Mouse (Mus musculus) thymus, postnatal 10 days (tissue): ENCODE data around the gene Hoga1.

ENCODE experiments used
- DNase-seq, 2 experiments: peaks; one replicate each; pipeline ENCODE4 v3.0.0; 2021; ENCODE audit warnings: low spot score in 2 of 2

Hoga1 gene

DNA sequence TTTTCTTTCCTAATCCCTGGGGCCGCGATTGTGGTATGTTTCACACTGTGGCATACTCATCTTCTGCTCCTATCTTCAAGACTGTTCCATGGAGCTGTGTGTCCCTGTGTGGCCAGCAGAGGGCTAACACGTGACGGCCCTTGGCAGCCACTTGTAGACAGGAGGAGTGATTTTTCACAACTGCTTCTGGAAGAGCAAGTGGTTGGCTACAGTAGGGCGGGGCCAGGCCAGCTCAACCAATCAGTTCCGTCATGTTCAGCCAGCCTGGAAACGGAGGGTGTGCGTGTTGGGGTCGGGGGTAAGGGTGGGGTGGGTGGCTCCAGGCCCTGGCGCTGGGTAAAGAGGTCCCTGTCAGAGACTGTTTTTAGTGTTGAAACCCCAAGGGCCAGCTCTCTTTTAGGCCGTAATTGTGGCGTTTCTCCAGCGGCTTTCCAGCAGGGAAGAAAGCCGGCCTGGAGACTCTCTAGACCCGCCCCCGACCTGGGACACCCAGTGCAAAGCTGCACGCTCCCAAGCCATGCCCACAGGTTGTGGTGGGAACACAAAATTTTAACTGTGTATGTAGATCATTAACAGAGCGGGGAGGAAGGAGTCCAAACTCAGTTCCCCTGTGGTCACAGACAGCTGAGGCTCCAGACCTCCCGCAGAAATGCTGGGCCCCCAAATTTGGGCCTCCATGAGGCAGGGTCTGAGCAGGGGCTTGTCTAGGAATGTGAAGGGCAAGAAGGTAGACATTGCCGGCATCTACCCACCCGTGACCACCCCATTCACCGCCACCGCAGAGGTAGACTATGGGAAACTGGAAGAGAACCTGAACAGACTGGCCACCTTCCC, at the start of gene Hoga1:
Gene Hoga1, plus strand, starts transcription at position 342 of the 834 bp plus-strand sequence.
- peak; percentile 52 to 65 for DNase-seq

DNA sequence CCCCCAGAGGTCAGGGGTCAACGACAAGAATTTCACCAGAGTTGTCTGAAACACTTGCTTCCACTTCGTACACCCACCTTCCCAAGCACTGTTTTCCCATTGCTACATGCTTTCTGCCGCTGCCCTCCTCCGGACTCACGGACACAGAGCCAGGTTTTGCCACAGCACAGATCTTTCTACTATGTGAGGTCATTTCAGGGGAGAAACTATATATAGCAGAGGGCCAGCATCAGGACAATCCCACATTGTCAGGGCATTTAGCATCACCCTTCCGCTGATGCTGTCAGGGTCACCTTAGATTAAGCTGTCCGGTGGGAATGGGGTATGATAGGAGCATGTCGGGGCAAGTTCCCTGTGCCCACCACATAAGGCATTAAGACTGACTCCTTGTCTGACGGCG, 48.3 kb upstream of the Hoga1 start:
- no peak for DNase-seq

DNA sequence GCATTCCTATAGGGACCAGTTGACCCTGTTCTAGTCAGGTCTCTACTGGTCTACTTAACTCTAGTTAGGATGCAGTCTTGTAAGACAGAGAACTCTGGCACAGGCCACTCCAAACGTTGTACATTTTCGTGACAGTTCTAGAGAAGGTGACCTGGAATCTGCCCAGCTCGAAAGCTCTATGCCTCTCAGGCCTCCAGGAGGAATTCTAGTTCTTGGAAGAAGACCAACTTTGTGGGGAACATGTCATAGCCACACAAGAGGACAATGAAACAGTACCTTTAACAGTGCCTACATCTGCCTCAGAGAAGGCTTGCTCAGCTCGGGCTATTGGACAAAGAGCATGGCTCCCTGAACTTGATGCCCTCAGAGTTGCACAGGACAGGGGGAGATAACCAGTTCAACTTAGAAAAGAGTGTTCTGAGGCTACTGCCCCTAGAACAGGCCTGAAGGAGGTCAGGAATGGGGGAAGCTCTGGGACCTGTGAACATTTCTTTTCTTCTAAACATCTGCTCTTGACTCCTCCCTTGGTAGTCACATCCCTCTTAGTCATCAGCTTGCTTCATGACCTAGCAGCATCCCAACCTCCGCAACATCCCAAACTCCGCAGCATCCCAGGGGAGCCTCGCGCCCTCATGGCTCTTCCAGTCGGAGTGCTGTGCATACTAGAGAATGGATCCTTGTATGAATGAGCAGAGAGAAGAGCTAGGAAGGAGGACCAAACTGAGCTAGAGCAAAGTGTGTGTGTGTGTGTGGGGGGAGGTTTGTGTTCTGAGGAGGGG, 46.5 kb upstream of the Hoga1 start:
- DNase-seq, result no peak

DNA sequence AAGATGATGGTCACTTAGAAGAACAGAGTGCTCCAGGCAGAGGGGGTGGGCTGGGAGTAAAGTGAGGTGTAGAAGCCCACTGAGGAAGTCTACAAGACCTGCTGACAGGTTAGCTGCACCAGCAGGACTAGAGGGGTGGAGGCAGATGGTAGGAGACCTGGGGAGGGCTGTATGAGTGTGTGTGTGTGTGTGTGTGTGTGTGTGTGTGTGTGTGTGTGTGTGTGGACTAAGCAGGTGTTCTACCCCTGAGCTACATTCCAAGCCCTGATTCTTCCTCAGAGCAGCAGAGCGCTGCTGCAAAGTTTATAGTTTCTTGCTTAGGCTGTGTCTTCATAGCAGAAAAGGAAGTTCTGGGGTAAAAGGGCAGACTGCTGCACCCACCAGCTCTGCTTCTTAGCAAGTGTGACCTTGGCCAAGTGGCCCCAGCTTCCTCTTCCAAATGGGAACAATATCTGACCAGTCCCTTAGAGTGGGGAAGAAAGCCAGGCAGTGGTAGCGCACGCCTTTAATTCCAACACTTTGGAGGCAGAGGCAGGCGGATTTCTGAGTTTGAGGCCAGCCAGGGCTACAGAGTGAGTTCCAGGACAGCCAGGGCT, 45.6 kb upstream of the Hoga1 start:
- DNase-seq, result no peak

DNA sequence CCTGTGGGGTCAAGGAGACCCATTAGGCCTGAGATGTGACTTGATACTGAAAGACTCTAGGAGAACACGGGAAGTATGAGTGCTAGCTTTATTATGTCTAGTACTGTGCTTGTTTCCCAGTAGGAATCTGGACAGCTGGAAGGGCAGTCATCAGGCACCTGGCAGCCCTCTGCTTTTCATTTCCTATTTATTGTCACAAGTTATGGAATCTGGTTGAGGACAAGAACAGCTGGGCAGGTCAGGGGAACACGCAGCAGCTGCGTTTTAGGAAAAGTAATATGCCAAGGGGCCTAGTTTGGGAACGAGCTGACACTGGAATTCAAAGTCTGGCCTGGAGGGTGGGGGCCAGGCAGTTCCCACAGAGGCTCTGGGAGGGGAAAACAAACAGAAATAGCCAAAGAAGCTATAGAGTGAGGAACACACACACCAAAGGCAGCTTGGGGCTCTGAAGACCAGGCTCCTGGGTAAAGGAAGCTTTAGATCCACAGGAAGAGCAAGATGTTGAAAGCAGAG, 44.9 kb upstream of the Hoga1 start:
- DNase-seq, result no peak

- no peak for DNase-seq
Measured at GRCm38 (mm10) chr19:42001253-42001980, 44.0 kb upstream of the Hoga1 start.

- no peak for DNase-seq
Measured at GRCm38 (mm10) chr19:42004258-42004657, 41.2 kb upstream of the Hoga1 start.

GRCm38 (mm10) chr19:42005616-42006015, 39.8 kb upstream of the Hoga1 start:
- no peak for DNase-seq

DNA sequence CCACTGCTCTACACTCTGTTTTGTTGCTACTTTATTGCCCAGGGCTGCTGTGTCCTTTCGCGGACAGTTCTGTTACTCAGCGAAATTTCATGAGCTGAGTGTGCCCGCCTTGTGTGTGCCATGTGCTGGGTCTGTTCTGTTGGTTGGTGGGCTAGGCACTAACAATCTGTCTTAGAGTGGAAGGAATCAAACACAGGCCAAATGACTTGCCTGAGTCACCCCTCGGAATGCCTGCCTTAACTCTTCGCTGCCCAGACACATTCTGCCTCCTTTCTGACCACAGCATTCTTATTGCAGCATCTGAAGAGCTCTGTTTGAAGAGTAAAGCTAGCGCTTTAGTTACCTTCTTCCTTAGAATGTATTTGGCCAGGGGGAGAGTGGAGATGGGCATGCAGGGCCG, 38.8 kb upstream of the Hoga1 start:
- no peak for DNase-seq

- no peak for DNase-seq
Measured at GRCm38 (mm10) chr19:42008586-42008985, 36.8 kb upstream of the Hoga1 start.

DNA sequence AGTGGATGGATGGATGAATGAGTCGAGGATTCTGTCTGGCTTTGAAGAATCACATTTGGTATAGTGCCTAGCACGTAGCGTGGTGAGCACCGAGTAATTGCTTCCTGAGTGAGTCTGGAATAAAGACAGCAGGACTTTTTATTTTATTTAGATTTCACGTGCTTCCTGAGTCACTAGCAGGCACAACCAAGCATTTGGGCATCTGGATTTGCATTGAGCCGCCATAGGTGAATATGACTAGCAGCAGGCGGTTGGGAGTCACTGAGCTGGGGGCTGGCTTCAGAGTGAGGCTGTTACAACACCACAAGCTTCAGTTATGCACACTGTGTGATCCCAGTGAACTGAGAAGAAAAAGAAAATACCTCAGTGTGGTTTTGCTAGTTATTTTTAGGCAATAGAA, 36.3 kb upstream of the Hoga1 start:
- no peak for DNase-seq

- DNase-seq, result no peak
Measured at GRCm38 (mm10) chr19:42010436-42010835, 35.0 kb upstream of the Hoga1 start.

DNA sequence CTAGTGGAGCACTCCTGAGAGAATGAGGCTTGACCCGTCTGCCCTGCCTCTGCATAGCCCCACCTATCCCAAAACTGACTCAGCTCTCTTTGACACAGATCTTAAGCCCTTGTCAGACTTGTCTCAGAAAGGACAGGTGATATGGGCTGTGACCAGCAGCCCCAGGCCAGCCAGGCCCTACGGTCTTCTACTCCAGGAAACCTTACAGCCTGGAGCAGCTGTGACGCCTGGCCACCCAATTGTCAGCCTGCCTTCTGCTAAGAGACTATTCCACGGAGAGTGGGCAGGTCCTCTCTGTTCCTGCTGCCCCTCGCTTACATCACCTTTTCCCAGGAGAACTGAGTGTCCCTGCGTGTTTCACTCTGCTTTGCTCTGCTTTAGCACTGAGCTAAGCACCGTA, 34.3 kb upstream of the Hoga1 start:
- no peak for DNase-seq

DNA sequence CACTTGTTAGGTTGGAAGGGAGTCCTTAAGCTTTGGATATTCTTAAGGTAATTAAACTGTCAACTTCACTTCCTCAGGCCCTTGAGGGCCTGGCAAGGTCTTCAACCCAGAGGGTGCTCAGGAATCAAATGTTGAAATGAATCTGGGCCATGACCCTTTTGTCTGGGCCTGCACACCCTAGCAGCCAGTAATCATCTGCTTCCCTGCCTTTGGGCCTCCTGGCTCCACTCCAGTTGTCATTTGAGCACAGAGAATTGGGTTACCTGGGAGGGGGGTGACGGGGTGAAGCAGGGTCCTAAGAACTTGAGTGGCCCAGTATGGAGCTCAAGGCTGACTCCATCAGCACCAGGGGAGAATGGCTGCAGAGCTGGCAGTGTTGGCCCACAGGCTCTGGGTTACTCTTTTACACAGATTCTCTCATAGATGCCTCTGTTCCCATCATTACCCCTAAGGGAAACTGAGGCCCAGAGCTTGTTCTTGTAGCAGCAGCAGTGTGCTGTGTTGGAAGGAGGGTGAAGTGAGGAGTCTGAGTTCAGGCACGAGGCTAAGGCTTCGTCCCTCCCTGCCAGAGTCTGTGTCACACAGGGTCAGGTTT, 31.1 kb upstream of the Hoga1 start:
- no peak for DNase-seq

DNA sequence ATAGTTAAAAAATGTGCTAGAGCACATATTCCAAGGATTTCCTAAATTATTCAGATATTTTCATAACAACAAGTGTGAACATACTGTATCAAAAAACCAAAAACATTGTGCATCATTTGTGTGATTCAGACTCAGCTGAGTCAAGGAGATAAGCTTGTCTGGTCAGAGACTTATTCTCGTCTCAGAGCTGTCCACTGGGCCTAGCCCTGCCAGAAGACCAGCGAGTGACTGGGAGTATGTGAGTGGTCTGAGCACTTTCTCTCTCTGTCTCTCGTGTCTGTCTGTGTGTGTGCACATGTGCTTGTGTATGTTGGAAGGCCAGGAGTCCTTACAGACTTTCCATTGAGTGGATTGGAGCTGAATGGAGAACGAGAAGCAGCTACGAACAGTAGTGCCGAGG, 30.4 kb upstream of the Hoga1 start:
- no peak for DNase-seq

DNA sequence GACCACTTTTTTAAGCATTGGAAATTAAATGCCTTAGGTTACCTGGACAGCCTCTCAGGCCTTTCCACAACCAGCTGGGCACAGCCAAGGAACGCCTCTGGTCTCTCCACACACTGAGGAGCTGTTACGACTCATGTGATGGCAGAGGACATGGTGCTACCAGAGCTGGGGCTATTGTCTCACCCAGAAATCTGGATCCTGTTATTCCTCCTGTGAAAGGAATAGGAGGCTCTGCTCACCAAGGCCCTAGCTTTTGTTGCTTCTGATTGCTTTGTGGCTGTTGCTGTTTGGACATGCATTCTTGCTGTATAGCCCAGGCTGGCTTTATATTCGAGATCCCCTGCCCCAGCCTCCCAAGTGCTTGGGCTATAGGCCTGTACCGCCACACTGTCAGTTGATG, 29.2 kb upstream of the Hoga1 start:
- DNase-seq, result no peak

- no peak for DNase-seq
Measured at GRCm38 (mm10) chr19:42016840-42017239, 28.6 kb upstream of the Hoga1 start.

DNA sequence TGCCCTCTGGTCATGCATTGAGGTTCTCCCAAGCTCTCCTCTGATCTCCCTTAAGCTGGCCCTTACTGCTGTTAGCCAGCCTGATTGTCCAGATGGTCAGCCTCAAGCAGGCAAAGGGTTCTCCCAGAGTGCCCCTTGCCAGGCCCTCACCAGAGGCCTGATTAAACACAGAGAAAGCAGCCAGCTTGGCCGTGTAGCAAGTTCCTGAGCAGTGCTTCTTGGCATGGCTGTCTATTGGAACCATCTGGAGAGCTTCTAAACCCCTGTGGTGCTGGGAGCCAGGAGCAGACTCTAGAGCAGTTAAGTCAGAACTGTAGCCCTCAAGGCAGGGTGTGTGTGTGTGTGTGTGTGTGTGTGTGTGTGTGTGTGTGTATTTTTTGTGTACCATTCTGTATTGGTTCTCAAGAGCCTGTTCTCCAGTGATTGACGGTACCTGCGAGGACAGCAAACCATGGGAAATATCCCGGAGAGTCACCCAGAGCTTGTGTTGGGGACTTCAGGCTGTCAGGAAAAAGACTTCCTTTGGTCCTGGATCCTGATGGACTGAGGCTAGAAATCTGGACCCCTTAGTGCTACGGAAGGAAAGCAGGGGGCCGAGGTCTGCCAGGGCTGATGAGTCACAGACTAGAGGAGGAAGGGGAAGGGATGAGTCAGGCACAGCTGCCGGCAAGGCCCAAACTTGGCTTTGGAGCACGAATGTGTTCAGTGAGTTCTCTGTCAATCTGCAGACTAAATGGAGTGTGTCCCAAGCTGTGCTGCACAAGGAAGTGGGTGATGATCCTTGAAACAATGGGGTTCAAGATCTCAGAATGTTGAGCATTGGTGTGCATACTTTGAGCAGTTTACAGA, 27.8 kb upstream of the Hoga1 start:
- no peak for DNase-seq

GRCm38 (mm10) chr19:42019011-42019522, 26.3 kb upstream of the Hoga1 start:
- peak in 1 of 2 experiments; percentile 32 for DNase-seq
